Mouse (Mus musculus) ovary, adult 10 weeks (tissue): ENCODE data around the gene Chn2. TPM values are rescaled to one million over a fixed set of nuclear protein-coding genes. Genes with fewer than 3 reads are reported as not detected.

ENCODE experiments used
- polyA plus RNA-seq: library from polyadenylated mRNA; stranded (reverse); fragments of 350-450 nt; fragmentation: Illumina TruSeq; extraction: RNeasy Lipid Tissue Mini Kit (QIAGEN cat#74804); gene quantifications from one replicate; pipeline ENCODE4 v1.2.3, GENCODE M21; 2014

The Chn2 gene
- 19.4 TPM for polyA plus RNA-seq

GRCm38 (mm10) chr6:54039357-54039804 is at the start of gene Chn2:
TSS of gene Chn2 (plus strand) at chr6:54039554.

GRCm38 (mm10) chr6:54325246-54325885 is 286.0 kb downstream of the Chn2 start, which contains the start of gene Prr15:
TSS of gene Prr15 (plus strand) at chr6:54325835.

Other genes starting within 250 kb of the Chn2 start
- 32.4 TPM for gene Tril, start 218.7 kb upstream of the Chn2 start, polyA plus RNA-seq
- not detected for gene Cpvl, start 60.9 kb upstream of the Chn2 start, polyA plus RNA-seq